Mouse (Mus musculus) monocyte, adult 2 months (primary cell): ENCODE results near the gene Kiss1r.
"Not testable (repeated sequence)": the region's sequence is repeated elsewhere in the genome, so short reads cannot be mapped to it uniquely, and the experiment has no call there.

Experiments used
- DNase-seq, 2 experiments: peaks; one replicate each; pipeline ENCODE4 v3.0.0; 2022; ENCODE audit warnings: low spot score in 2 of 2, low read depth in 1 of 2

Gene Kiss1r

GRCm38 (mm10) chr10:79916808-79917531, at the start of gene Kiss1r:
TSS of gene Kiss1r (plus strand) at chr10:79916971.
- DNase-seq = peak; percentile 42 to 79

GRCm38 (mm10) chr10:79871845-79872244, 44.9 kb upstream of the Kiss1r start:
- DNase-seq = no peak

GRCm38 (mm10) chr10:79872862-79873261, 43.9 kb upstream of the Kiss1r start:
- no peak for DNase-seq

- no peak for DNase-seq
Measured at GRCm38 (mm10) chr10:79873313-79873712, 43.5 kb upstream of the Kiss1r start.

- no peak for DNase-seq
Measured at GRCm38 (mm10) chr10:79873715-79874289, 43.0 kb upstream of the Kiss1r start.

GRCm38 (mm10) chr10:79874290-79874862, 42.4 kb upstream of the Kiss1r start, which contains the start of the genes Prtn3 and Plppr3:
TSS of gene Prtn3 (plus strand) at chr10:79874476.
TSS of gene Plppr3 (minus strand) at chr10:79874634.
- DNase-seq = no peak

- no peak for DNase-seq
Measured at GRCm38 (mm10) chr10:79877174-79877573, 39.6 kb upstream of the Kiss1r start.

- DNase-seq = peak; percentile 54 to 59
Measured at GRCm38 (mm10) chr10:79877757-79878156, 39.0 kb upstream of the Kiss1r start.

GRCm38 (mm10) chr10:79879527-79879926, 37.2 kb upstream of the Kiss1r start:
- DNase-seq = no peak

- DNase-seq = no peak
Measured at GRCm38 (mm10) chr10:79880721-79881120, 36.0 kb upstream of the Kiss1r start.

- DNase-seq = no peak
Measured at GRCm38 (mm10) chr10:79881981-79882380, 34.8 kb upstream of the Kiss1r start.

GRCm38 (mm10) chr10:79883297-79884084, 33.3 kb upstream of the Kiss1r start:
- peak; percentile 46 to 67 for DNase-seq

- DNase-seq = no peak
Measured at GRCm38 (mm10) chr10:79884446-79884845, 32.3 kb upstream of the Kiss1r start.

GRCm38 (mm10) chr10:79884938-79885337, 31.8 kb upstream of the Kiss1r start:
- not testable (repeated sequence) for DNase-seq

GRCm38 (mm10) chr10:79886054-79886453, 30.7 kb upstream of the Kiss1r start, which contains the start of gene Elane:
TSS of gene Elane (plus strand) at chr10:79886247.
- DNase-seq = no peak

GRCm38 (mm10) chr10:79886611-79887010, 30.2 kb upstream of the Kiss1r start:
- DNase-seq = no peak

- DNase-seq = no peak
Measured at GRCm38 (mm10) chr10:79889386-79889785, 27.4 kb upstream of the Kiss1r start.

GRCm38 (mm10) chr10:79890670-79891069, 26.1 kb upstream of the Kiss1r start, which contains the start of gene Cfd:
TSS of gene Cfd (plus strand) at chr10:79890853.
- DNase-seq = no peak

GRCm38 (mm10) chr10:79892451-79893118, 24.2 kb upstream of the Kiss1r start:
- DNase-seq = peak; percentile 39 to 72

GRCm38 (mm10) chr10:79896306-79896705, 20.5 kb upstream of the Kiss1r start:
- no peak for DNase-seq

GRCm38 (mm10) chr10:79896814-79897213, 20.0 kb upstream of the Kiss1r start:
- DNase-seq = no peak
